Mouse (Mus musculus): Measurements from ENCODE around the gene Spata31d1d. TPM values are rescaled to one million over a fixed set of nuclear protein-coding genes. Genes with fewer than 3 reads are reported as not detected.

Gene Spata31d1d
- polyA plus RNA-seq, 1 experiment from 2014 or later, result not detected

GRCm38 (mm10) chr13:59691478-59691877 is 40.1 kb downstream of the Spata31d1d start:
- Histone ChIP-seq H3K4me2 (ENCODE audit: low read length) (no peak overlapping the region), H3K4me3 (replicated peaks; ENCODE audit: low read length) (no peak overlapping the region), H3K4me1 (replicated peaks; ENCODE audit: control insufficient read depth, insufficient read depth, low read length) (no peaks in the 10 kb centered on the region), H3K9ac (replicated peaks; ENCODE audit: low read depth, low read length) (no peak overlapping the region), H3K9me3 (ENCODE audit: control insufficient read depth, low read length) (no peaks in the 10 kb centered on the region), H3K36me3 (ENCODE audit: control insufficient read depth, insufficient read depth) (no peaks in the 10 kb centered on the region), H3K27me3 (replicated peaks; ENCODE audit: control insufficient read depth, insufficient read depth, low read length) (no peaks in the 10 kb centered on the region), H3K27ac (ENCODE audit: low read length) (no peak overlapping the region)
- 45% methylated on average over 10 of the region's 10 CpGs for WGBS
- ATAC-seq, result no peak

DNA sequence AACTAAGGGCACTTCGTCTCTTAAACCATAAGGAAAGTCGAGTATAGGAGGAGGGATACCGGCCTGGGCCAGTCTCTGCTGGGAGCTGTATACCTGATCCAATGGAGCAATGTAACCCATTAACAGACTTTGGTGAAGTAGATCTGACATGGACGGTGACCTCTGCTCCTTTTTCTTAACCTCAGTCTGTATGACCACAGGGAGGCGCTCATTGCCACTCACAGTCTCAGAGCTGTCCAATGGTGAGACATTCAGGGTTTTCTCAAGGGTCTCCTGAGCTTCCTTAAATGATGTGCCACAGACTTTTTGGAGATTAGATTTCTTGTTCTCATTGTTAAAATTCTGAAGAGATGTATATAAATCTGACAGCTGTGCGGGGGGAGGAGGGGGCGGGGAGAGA is 41.0 kb downstream of the Spata31d1d start:
- no peak for ATAC-seq
- Histone ChIP-seq H3K4me3 (replicated peaks; ENCODE audit: low read length) (no peak overlapping the region), H3K9ac (replicated peaks; ENCODE audit: low read depth, low read length) (no peak overlapping the region), H3K4me1 (replicated peaks; ENCODE audit: control insufficient read depth, insufficient read depth, low read length) (no peaks in the 10 kb centered on the region), H3K27me3 (replicated peaks; ENCODE audit: control insufficient read depth, insufficient read depth, low read length) (no peaks in the 10 kb centered on the region), H3K36me3 (ENCODE audit: control insufficient read depth, insufficient read depth) (no peaks in the 10 kb centered on the region), H3K9me3 (ENCODE audit: control insufficient read depth, low read length) (no peaks in the 10 kb centered on the region), H3K27ac (ENCODE audit: low read length) (no peak overlapping the region), H3K4me2 (ENCODE audit: low read length) (no peak overlapping the region)
- WGBS, result 86% methylated on average over 7 of the region's 7 CpGs

DNA sequence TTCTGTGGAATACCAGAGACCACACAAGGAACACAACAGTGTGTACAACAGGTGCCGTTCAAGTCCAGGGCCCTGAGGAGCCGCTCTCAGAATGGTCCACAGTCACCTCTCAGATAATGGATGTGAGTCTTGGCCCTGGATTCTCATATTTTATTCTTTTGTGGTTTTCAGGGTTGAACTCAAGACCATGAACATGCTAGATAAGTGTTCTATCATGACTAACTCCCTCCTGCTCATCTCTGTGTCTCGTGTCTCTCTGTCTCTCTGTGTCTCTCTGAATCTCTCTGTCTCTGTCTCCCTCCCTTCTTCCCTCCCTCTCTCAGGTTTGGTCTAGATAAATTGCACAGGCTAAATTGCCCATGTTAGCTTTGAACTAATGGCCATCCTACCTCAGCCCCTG is 41.7 kb downstream of the Spata31d1d start:
- H3K9me3 ChIP-seq (ENCODE audit: control insufficient read depth, low read length), result no peaks in the 10 kb centered on the region
- no peak for ATAC-seq
- no peak overlapping the region for H3K4me2 ChIP-seq (ENCODE audit: low read length)
- no peak overlapping the region for H3K27ac ChIP-seq (ENCODE audit: low read length)
- no peaks in the 10 kb centered on the region for H3K27me3 ChIP-seq (replicated peaks; ENCODE audit: control insufficient read depth, insufficient read depth, low read length)
- H3K4me3 ChIP-seq (replicated peaks; ENCODE audit: low read length), result no peak overlapping the region
- 95% methylated on average over 3 of the region's 3 CpGs for WGBS
- H3K36me3 ChIP-seq (ENCODE audit: control insufficient read depth, insufficient read depth), result no peaks in the 10 kb centered on the region
- H3K4me1 ChIP-seq (replicated peaks; ENCODE audit: control insufficient read depth, insufficient read depth, low read length), result no peaks in the 10 kb centered on the region
- H3K9ac ChIP-seq (replicated peaks; ENCODE audit: low read depth, low read length), result no peak overlapping the region

- no peaks in the 10 kb centered on the region for H3K9me3 ChIP-seq (ENCODE audit: control insufficient read depth, low read length)
- H3K4me2 ChIP-seq (ENCODE audit: low read length), result no peak overlapping the region
- no peak for ATAC-seq
- no peak overlapping the region for H3K27ac ChIP-seq (ENCODE audit: low read length)
- 90% methylated on average over 9 of the region's 9 CpGs for WGBS
- H3K4me3 ChIP-seq (replicated peaks; ENCODE audit: low read length), result no peak overlapping the region
- no peaks in the 10 kb centered on the region for H3K27me3 ChIP-seq (replicated peaks; ENCODE audit: control insufficient read depth, insufficient read depth, low read length)
- H3K4me1 ChIP-seq (replicated peaks; ENCODE audit: control insufficient read depth, insufficient read depth, low read length), result no peaks in the 10 kb centered on the region
- no peak overlapping the region for H3K9ac ChIP-seq (replicated peaks; ENCODE audit: low read depth, low read length)
- no peaks in the 10 kb centered on the region for H3K36me3 ChIP-seq (ENCODE audit: control insufficient read depth, insufficient read depth)
Measured at GRCm38 (mm10) chr13:59689313-59689712, 42.2 kb downstream of the Spata31d1d start.

DNA sequence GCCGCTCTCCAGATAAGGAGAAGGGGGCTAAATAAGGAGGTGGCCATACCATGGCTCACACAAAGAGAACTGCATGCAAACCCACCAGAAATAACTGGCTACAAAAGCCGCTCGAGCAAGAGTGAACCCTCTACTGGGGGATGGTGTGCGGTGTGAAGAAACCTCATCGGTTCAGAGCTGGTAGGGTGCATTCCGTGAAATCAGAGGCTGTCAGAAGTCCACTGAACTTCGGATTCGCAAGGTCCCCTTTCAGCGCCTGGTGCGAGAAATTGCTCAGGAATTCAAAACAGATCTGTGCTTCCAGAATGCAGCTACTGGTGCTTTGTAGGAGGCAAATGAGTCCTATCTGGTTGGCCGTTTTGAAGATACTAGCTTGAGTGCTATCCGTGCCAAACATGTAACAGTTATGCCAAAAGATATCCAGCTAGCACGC is 43.2 kb downstream of the Spata31d1d start:
- H3K4me2 ChIP-seq (ENCODE audit: low read length), result no peak overlapping the region
- WGBS, result 71% methylated on average over 13 of the region's 13 CpGs
- no peak overlapping the region for H3K4me3 ChIP-seq (replicated peaks; ENCODE audit: low read length)
- H3K27ac ChIP-seq (ENCODE audit: low read length), result no peak overlapping the region
- no peak for ATAC-seq
- H3K4me1 ChIP-seq (replicated peaks; ENCODE audit: control insufficient read depth, insufficient read depth, low read length), result no peaks in the 10 kb centered on the region
- H3K9me3 ChIP-seq (ENCODE audit: control insufficient read depth, low read length), result no peaks in the 10 kb centered on the region
- no peaks in the 10 kb centered on the region for H3K27me3 ChIP-seq (replicated peaks; ENCODE audit: control insufficient read depth, insufficient read depth, low read length)
- H3K36me3 ChIP-seq (ENCODE audit: control insufficient read depth, insufficient read depth), result no peaks in the 10 kb centered on the region
- H3K9ac ChIP-seq (replicated peaks; ENCODE audit: low read depth, low read length), result no peak overlapping the region

DNA sequence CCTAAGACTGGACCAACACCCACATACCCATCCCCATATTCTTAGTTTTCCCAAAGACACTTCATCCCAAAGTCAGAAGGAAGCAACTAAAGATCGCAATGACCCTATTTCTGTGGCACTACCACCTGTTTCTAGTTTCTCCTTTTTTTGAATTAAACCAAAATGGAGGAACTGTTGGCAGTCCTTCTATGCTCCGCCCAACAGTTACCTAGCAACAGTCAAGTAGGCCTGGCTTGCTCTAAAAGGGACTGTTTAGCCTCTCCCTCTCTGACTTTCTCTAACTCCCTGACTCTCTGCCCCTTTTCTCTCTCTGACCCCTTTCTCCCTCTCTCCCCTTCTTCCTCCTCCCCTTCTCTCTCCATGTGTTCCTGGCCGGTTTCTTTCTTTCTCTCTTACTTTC is 46.3 kb downstream of the Spata31d1d start:
- Histone ChIP-seq H3K4me3 (replicated peaks; ENCODE audit: low read length) (no peak overlapping the region), H3K27ac (ENCODE audit: low read length) (no peak overlapping the region), H3K9me3 (ENCODE audit: control insufficient read depth, low read length) (no peaks in the 10 kb centered on the region), H3K4me1 (replicated peaks; ENCODE audit: control insufficient read depth, insufficient read depth, low read length) (no peaks in the 10 kb centered on the region), H3K27me3 (replicated peaks; ENCODE audit: control insufficient read depth, insufficient read depth, low read length) (no peaks in the 10 kb centered on the region), H3K9ac (replicated peaks; ENCODE audit: low read depth, low read length) (no peak overlapping the region), H3K36me3 (ENCODE audit: control insufficient read depth, insufficient read depth) (no peaks in the 10 kb centered on the region), H3K4me2 (ENCODE audit: low read length) (no peak overlapping the region)
- 78% methylated on average over 3 of the region's 3 CpGs for WGBS
- no peak for ATAC-seq

DNA sequence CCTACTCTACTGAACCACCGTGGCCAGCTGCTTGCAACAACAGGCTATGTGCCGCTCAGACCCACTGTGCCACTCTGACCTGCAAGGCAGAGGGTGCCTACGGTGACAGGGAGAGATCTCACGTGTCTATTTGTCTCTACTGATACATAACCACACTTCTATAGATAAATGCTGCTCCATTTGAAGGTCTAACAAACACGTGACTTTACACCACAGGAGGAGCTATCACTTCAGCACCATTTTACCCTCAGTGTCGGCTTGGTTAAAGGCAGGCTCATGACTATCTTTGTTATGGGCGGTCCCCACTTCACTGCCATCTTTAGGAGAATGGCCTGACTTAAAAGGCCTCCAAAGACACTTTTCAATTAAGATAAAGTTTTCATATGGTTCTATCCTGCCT is 48.9 kb downstream of the Spata31d1d start:
- 42% methylated on average over 7 of the region's 7 CpGs for WGBS
- no peak for ATAC-seq
- H3K9ac ChIP-seq (replicated peaks; ENCODE audit: low read depth, low read length), result no peak overlapping the region
- no peaks in the 10 kb centered on the region for H3K4me1 ChIP-seq (replicated peaks; ENCODE audit: control insufficient read depth, insufficient read depth, low read length)
- H3K36me3 ChIP-seq (ENCODE audit: control insufficient read depth, insufficient read depth), result no peaks in the 10 kb centered on the region
- no peak overlapping the region for H3K4me2 ChIP-seq (ENCODE audit: low read length)
- no peak overlapping the region for H3K27ac ChIP-seq (ENCODE audit: low read length)
- no peak overlapping the region for H3K4me3 ChIP-seq (replicated peaks; ENCODE audit: low read length)
- no peaks in the 10 kb centered on the region for H3K9me3 ChIP-seq (ENCODE audit: control insufficient read depth, low read length)
- no peaks in the 10 kb centered on the region for H3K27me3 ChIP-seq (replicated peaks; ENCODE audit: control insufficient read depth, insufficient read depth, low read length)

DNA sequence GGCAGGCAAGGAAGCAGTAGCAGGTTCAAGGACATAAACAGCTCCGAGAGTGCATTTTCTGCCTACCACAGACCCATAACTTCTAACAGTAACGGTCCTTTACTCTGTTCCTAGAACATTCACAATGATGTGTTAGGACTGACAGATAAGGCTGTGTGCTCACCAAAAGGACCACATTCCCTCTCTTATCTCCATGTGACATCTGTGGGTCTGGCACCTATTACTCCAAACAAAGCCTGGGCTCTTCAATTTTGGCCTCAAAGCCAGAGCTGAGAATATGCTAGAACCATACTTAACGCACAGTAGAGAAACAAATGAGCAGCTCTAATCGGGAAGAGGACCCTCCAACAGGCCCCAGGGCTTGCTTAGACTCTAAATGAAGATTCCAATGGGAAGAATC is 51.6 kb downstream of the Spata31d1d start:
- H3K9me3 ChIP-seq (ENCODE audit: control insufficient read depth, low read length), result no peaks in the 10 kb centered on the region
- H3K4me1 ChIP-seq (replicated peaks; ENCODE audit: control insufficient read depth, insufficient read depth, low read length), result no peaks in the 10 kb centered on the region
- no peak overlapping the region for H3K4me2 ChIP-seq (ENCODE audit: low read length)
- no peak for ATAC-seq
- WGBS, result 77% methylated on average over 4 of the region's 4 CpGs
- H3K4me3 ChIP-seq (replicated peaks; ENCODE audit: low read length), result no peak overlapping the region
- H3K9ac ChIP-seq (replicated peaks; ENCODE audit: low read depth, low read length), result no peak overlapping the region
- H3K36me3 ChIP-seq (ENCODE audit: control insufficient read depth, insufficient read depth), result no peaks in the 10 kb centered on the region
- no peak overlapping the region for H3K27ac ChIP-seq (ENCODE audit: low read length)
- no peaks in the 10 kb centered on the region for H3K27me3 ChIP-seq (replicated peaks; ENCODE audit: control insufficient read depth, insufficient read depth, low read length)

- Histone ChIP-seq H3K27ac (ENCODE audit: low read length) (no peak overlapping the region), H3K4me3 (replicated peaks; ENCODE audit: low read length) (no peak overlapping the region), H3K4me1 (replicated peaks; ENCODE audit: control insufficient read depth, insufficient read depth, low read length) (no peaks in the 10 kb centered on the region; the same call in 1 of the 2 replicates), H3K36me3 (ENCODE audit: control insufficient read depth, insufficient read depth) (no peaks in the 10 kb centered on the region), H3K9ac (replicated peaks; ENCODE audit: low read depth, low read length) (no peak overlapping the region), H3K27me3 (replicated peaks; ENCODE audit: control insufficient read depth, insufficient read depth, low read length) (no peaks in the 10 kb centered on the region), H3K9me3 (ENCODE audit: control insufficient read depth, low read length) (no peaks in the 10 kb centered on the region), H3K4me2 (ENCODE audit: low read length) (no peak overlapping the region)
- no peak for ATAC-seq
- WGBS, result 64% methylated on average over 4 of the region's 4 CpGs
Measured at GRCm38 (mm10) chr13:59679306-59679705, 52.2 kb downstream of the Spata31d1d start.
